Mouse (Mus musculus) embryonic facial prominence, embryonic 10.5 days (tissue): ENCODE data around the gene Hdac9. TPM values are rescaled to one million over a fixed set of nuclear protein-coding genes. Genes with fewer than 3 reads are reported as not detected.

Experiments used
- DNase-seq: peaks from one replicate; pipeline ENCODE4 v3.0.0-alpha.2; 2017; ENCODE audit warnings: low spot score
- H3K27ac ChIP-seq: fragments of 300-500 bp; sonication (generic); replicated peaks from 2 replicates; pipeline ENCODE4 v1.5.1; 2016; ENCODE audit warnings: mild to moderate bottlenecking
- H3K27me3 ChIP-seq: fragments of 300-500 bp; sonication (generic); replicated peaks from 2 replicates; pipeline ENCODE4 v1.6.1; 2016; ENCODE audit warnings: low read depth, mild to moderate bottlenecking; ENCODE audit not compliant: poor library complexity, severe bottlenecking
- H3K36me3 ChIP-seq: fragments of 300-500 bp; sonication (generic); replicated peaks from 2 replicates; pipeline ENCODE4 v1.6.1; 2016; ENCODE audit warnings: mild to moderate bottlenecking, moderate library complexity
- H3K4me1 ChIP-seq: fragments of 300-500 bp; sonication (generic); 2 replicates; pipeline ENCODE4 v1.6.1; 2016
- H3K4me3 ChIP-seq: fragments of 300-500 bp; sonication (generic); 2 replicates; pipeline ENCODE4 v1.5.1; 2016; ENCODE audit warnings: mild to moderate bottlenecking, moderate library complexity
- H3K9me3 ChIP-seq: fragments of 300-500 bp; sonication (generic); 2 replicates; pipeline ENCODE4 v1.6.1; 2016; ENCODE audit warnings: mild to moderate bottlenecking
- WGBS: fragments of 180-500 bp; shearing (Covaris S2); methylation state at CpG from one replicate; pipeline ENCODE4 v1.1.7; 2016; 5-methylcytosine and 5-hydroxymethylcytosine counted together
- polyA plus RNA-seq: library from polyadenylated mRNA; unstranded; fragments of >200 nt; fragmentation: Nextera tagmentation; extraction: Ambion mirVana; gene quantifications from 2 replicates; pipeline ENCODE4 v1.2.1, GENCODE M21; 2016

Hdac9 gene
- polyA plus RNA-seq: 3.5 and 3.6 TPM in 2 replicates

DNA sequence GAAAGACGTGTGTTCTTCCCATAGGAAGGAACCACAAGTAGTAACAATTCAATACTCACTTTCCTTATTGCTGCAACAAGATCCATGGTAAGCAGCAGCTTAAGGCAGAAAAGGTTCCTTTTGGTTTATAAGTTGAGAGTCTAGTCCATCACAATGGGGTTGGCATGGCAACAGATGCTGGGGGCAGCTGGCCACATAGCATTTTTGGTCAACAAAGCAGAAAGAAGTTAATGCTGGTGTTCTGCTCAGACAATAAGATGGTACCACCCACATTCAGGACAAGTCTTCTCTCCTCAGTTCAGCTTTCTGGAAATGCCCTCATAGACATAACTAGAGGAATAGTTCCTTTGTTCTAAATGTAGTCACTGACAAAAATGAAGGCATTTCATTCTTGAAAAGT, at the start of gene Hdac9:
Gene Hdac9 (minus strand): TSS at position 101 of the 400 bp plus-strand sequence.
- H3K27ac ChIP-seq: no peak within 1 kb of the TSS
- H3K9me3 ChIP-seq: no peaks in the 10 kb centered on the region
- 59% methylated on average over 1 of the region's 1 CpGs for WGBS
- H3K36me3 ChIP-seq: no peaks in the 10 kb centered on the region
- no peaks in the 10 kb centered on the region for H3K27me3 ChIP-seq
- DNase-seq: no peak
- H3K4me1 ChIP-seq: peaks cover 2% of the 10 kb centered on the region; the same call in 1 of the 2 replicates
- H3K4me3 ChIP-seq: no peak within 1 kb of the TSS

GRCm38 (mm10) chr12:34949066-34949706, 32.3 kb upstream of the Hdac9 start:
- 87% methylated on average over 6 of the region's 6 CpGs for WGBS
- H3K4me1 ChIP-seq: no peaks in the 10 kb centered on the region
- H3K27me3 ChIP-seq: no peaks in the 10 kb centered on the region
- H3K27ac ChIP-seq: no peak overlapping the region
- 0 out of 2 replicates have a peak, but pooled peaks cover 4% of the 10 kb centered on the region for H3K9me3 ChIP-seq
- no peaks in the 10 kb centered on the region for H3K36me3 ChIP-seq
- no peak for DNase-seq
- no peak overlapping the region for H3K4me3 ChIP-seq

- Histone ChIP-seq H3K36me3 (no peaks in the 10 kb centered on the region), H3K27me3 (no peaks in the 10 kb centered on the region), H3K27ac (no peak overlapping the region), H3K9me3 (peaks cover 12% of the 10 kb centered on the region; the same call in 1 of the 2 replicates), H3K4me1 (no peaks in the 10 kb centered on the region), H3K4me3 (no peak overlapping the region)
- WGBS: 88% methylated on average over 1 of the region's 1 CpGs
- DNase-seq: peak; percentile 11
Observed at GRCm38 (mm10) chr12:34937918-34938317, 21.0 kb upstream of the Hdac9 start.

GRCm38 (mm10) chr12:34908008-34908407, 8.9 kb downstream of the Hdac9 start:
- no peak overlapping the region for H3K27ac ChIP-seq
- H3K4me3 ChIP-seq: no peak overlapping the region
- DNase-seq: no peak
- no peaks in the 10 kb centered on the region for H3K36me3 ChIP-seq
- peaks cover 42% of the 10 kb centered on the region for H3K27me3 ChIP-seq
- no peaks in the 10 kb centered on the region for H3K9me3 ChIP-seq
- WGBS: 67% methylated on average over 2 of the region's 2 CpGs
- H3K4me1 ChIP-seq: peaks cover 11% of the 10 kb centered on the region; the same call in 1 of the 2 replicates

DNA sequence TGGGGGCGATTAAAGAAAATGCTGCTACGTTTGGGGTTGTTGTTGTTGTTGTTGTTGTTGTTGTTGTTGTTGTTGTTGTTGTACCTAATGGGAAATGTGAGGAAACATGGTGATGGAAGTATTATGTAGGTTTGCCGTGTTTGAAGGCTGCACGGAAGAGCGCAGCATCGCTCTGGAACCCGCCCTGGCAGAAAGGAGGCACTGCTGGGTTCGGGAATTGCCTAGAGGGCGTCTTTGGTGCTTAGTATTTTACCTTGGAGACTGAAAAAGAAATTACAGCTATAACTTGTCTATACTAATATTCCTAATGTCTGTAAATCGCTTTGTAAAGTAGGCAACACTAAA, 9.4 kb downstream of the Hdac9 start:
- Histone ChIP-seq H3K9me3 (no peaks in the 10 kb centered on the region), H3K4me1 (peaks cover 11% of the 10 kb centered on the region; the same call in 1 of the 2 replicates), H3K27me3 (peaks cover 42% of the 10 kb centered on the region), H3K4me3 (peak overlapping the region; percentile 87), H3K36me3 (no peaks in the 10 kb centered on the region), H3K27ac (peak overlapping the region; percentile 74)
- WGBS: 2% methylated on average over 10 of the region's 10 CpGs
- DNase-seq: no peak

GRCm38 (mm10) chr12:34906704-34907505, 10.0 kb downstream of the Hdac9 start:
- H3K4me1 ChIP-seq: peaks cover 11% of the 10 kb centered on the region; the same call in 1 of the 2 replicates
- DNase-seq: peak; percentile 69
- H3K9me3 ChIP-seq: no peaks in the 10 kb centered on the region
- peak overlapping the region; percentile 87 for H3K4me3 ChIP-seq
- no peaks in the 10 kb centered on the region for H3K36me3 ChIP-seq
- peak overlapping the region; percentile 74 for H3K27ac ChIP-seq
- H3K27me3 ChIP-seq: peaks cover 42% of the 10 kb centered on the region
- WGBS: 1% methylated on average over 106 of the region's 107 CpGs

DNA sequence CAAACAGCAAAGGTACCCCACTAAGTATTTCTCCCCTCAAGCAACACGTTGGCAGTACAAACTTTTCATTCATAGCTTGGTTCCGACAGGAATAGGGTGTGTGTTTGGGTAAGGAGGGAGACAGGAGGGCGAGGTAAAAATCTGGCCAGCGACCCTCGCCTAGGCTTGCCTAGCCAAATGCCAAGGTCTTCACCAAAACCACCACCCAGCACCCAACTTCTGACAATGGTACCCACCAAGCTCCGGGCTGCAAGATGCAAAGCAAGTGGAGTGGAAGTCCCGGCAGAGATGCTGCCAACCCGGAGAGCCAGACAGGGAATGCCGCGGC, 10.6 kb downstream of the Hdac9 start:
- Histone ChIP-seq H3K4me3 (peak overlapping the region; percentile 87), H3K9me3 (no peaks in the 10 kb centered on the region), H3K4me1 (peaks cover 11% of the 10 kb centered on the region; the same call in 1 of the 2 replicates), H3K36me3 (no peaks in the 10 kb centered on the region), H3K27me3 (peaks cover 42% of the 10 kb centered on the region), H3K27ac (peak overlapping the region; percentile 74)
- WGBS: under 1% methylated on average over 10 of the region's 10 CpGs
- DNase-seq: no peak

DNA sequence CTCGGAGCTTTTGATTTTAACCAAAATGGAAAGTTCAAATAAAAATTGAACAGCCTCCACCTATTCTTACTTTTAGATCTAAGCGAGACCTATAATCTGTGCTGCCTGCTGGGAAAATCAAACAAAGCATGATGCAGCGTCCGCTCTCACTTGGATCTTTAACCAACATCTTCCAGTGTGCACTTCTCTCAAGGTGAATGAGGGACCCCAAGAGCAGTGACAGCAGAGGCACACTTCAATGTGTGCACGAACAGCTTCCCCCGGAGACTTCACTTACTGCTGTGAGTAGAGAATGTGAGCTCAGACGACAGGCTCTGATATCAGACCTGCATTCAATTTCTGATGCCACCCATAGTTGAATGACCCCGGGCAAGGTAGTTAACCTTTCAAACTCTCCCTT, 16.7 kb downstream of the Hdac9 start:
- Histone ChIP-seq H3K27me3 (peaks cover 9% of the 10 kb centered on the region), H3K4me3 (no peak overlapping the region), H3K27ac (no peak overlapping the region), H3K9me3 (no peaks in the 10 kb centered on the region), H3K36me3 (no peaks in the 10 kb centered on the region), H3K4me1 (no peaks in the 10 kb centered on the region)
- DNase-seq: no peak
- 76% methylated on average over 8 of the region's 8 CpGs for WGBS

DNA sequence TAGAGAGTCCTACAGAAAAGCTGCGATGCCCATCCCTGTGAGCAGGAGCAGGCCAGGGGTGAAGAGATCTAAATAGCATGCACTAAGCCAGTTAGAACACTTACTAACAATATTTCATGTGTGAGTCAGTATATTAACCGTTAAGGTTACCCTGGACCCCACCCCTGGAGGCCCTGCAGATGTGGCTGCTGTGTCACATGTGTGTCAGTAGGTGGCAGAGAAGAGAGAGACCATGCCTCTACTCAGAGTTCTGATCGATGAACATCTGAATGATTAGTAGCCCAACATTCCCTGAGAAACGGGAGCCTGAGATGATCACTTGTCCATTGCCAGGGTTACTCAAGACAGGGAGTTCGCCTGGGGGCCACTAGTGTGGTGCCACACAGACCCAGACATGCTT, 22.0 kb downstream of the Hdac9 start:
- Histone ChIP-seq H3K9me3 (no peaks in the 10 kb centered on the region), H3K36me3 (no peaks in the 10 kb centered on the region), H3K4me3 (no peak overlapping the region), H3K27ac (no peak overlapping the region), H3K4me1 (no peaks in the 10 kb centered on the region), H3K27me3 (no peaks in the 10 kb centered on the region)
- 84% methylated on average over 5 of the region's 5 CpGs for WGBS
- DNase-seq: no peak

- Histone ChIP-seq H3K4me1 (no peaks in the 10 kb centered on the region), H3K27me3 (no peaks in the 10 kb centered on the region), H3K9me3 (no peaks in the 10 kb centered on the region), H3K27ac (no peak overlapping the region), H3K4me3 (no peak overlapping the region), H3K36me3 (no peaks in the 10 kb centered on the region)
- 89% methylated on average over 4 of the region's 4 CpGs for WGBS
- DNase-seq: no peak
Observed at GRCm38 (mm10) chr12:34888694-34889093, 28.2 kb downstream of the Hdac9 start.

DNA sequence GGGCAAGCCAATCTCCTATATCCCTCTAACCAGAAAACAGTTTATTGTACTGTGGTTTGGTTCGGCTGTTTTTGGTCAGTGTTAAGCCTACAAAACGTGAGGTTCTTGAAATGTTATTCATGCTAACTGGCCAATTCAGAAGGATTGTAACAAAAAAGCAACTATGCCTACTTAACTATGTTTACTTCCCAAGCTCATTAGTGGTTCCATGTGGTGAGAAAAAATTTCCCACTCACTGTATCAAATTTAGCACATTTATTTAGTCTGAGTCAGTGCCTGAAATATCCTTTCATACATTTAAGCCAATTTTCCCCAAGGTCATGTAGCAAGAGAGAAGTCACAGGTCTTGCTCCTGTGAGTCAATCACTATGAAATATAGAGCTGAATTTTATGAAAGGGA, 42.0 kb downstream of the Hdac9 start:
- 74% methylated on average over 2 of the region's 2 CpGs for WGBS
- H3K36me3 ChIP-seq: no peaks in the 10 kb centered on the region
- H3K9me3 ChIP-seq: no peaks in the 10 kb centered on the region
- no peak overlapping the region for H3K27ac ChIP-seq
- H3K4me3 ChIP-seq: no peak overlapping the region
- H3K4me1 ChIP-seq: no peaks in the 10 kb centered on the region
- no peaks in the 10 kb centered on the region for H3K27me3 ChIP-seq
- DNase-seq: no peak

- Histone ChIP-seq H3K36me3 (no peaks in the 10 kb centered on the region), H3K9me3 (no peaks in the 10 kb centered on the region), H3K4me3 (no peak overlapping the region), H3K4me1 (no peaks in the 10 kb centered on the region), H3K27me3 (no peaks in the 10 kb centered on the region), H3K27ac (no peak overlapping the region)
- DNase-seq: no peak
- 77% methylated on average over 7 of the region's 7 CpGs for WGBS
Observed at GRCm38 (mm10) chr12:34871028-34871427, 45.9 kb downstream of the Hdac9 start.

- no peaks in the 10 kb centered on the region for H3K27me3 ChIP-seq
- no peak overlapping the region for H3K4me3 ChIP-seq
- H3K4me1 ChIP-seq: 0 out of 2 replicates have a peak, but pooled peaks cover 3% of the 10 kb centered on the region
- no peak overlapping the region for H3K27ac ChIP-seq
- no peaks in the 10 kb centered on the region for H3K9me3 ChIP-seq
- no peak for DNase-seq
- 85% methylated on average over 4 of the region's 4 CpGs for WGBS
- H3K36me3 ChIP-seq: no peaks in the 10 kb centered on the region
Observed at GRCm38 (mm10) chr12:34841196-34841595, 75.7 kb downstream of the Hdac9 start.
